Mouse (Mus musculus): ENCODE data around the gene Kazn.

Kazn gene

GRCm38 (mm10) chr4:142242164-142242563 is 3.0 kb upstream of the Kazn start:
- DNase-seq (ENCODE audit: low spot score): no peak

GRCm38 (mm10) chr4:142240874-142241273 is 1.7 kb upstream of the Kazn start:
- no peak for DNase-seq (ENCODE audit: low spot score)

GRCm38 (mm10) chr4:142238486-142239239 is 538 bp downstream of the Kazn start:
- DNase-seq (ENCODE audit: low spot score): peak; percentile 49

- no peak for DNase-seq (ENCODE audit: low spot score)
These were observed 1.2 kb downstream of the Kazn start for GRCm38 (mm10) chr4:142238041-142238440.

GRCm38 (mm10) chr4:142236681-142237080 is 2.5 kb downstream of the Kazn start:
- DNase-seq (ENCODE audit: low spot score): no peak

GRCm38 (mm10) chr4:142235426-142235825 is 3.8 kb downstream of the Kazn start:
- DNase-seq (ENCODE audit: low spot score): no peak

GRCm38 (mm10) chr4:142234828-142235227 is 4.4 kb downstream of the Kazn start:
- no peak for DNase-seq (ENCODE audit: low spot score)

- DNase-seq (ENCODE audit: low spot score): no peak
These were observed 10.2 kb downstream of the Kazn start for GRCm38 (mm10) chr4:142228821-142229575.

- no peak for DNase-seq (ENCODE audit: low spot score)
These were observed 15.1 kb downstream of the Kazn start for GRCm38 (mm10) chr4:142223898-142224645.

- no peak for DNase-seq (ENCODE audit: low spot score)
These were observed 16.8 kb downstream of the Kazn start for GRCm38 (mm10) chr4:142222385-142222784.

- no peak for DNase-seq (ENCODE audit: low spot score)
These were observed 17.5 kb downstream of the Kazn start for GRCm38 (mm10) chr4:142221757-142222072.

- no peak for DNase-seq (ENCODE audit: low spot score)
These were observed 18.0 kb downstream of the Kazn start for GRCm38 (mm10) chr4:142221025-142221756.

GRCm38 (mm10) chr4:142218997-142219396 is 20.2 kb downstream of the Kazn start:
- no peak for DNase-seq (ENCODE audit: low spot score)

GRCm38 (mm10) chr4:142217048-142217447 is 22.2 kb downstream of the Kazn start:
- no peak for DNase-seq (ENCODE audit: low spot score)

GRCm38 (mm10) chr4:142215760-142216159 is 23.4 kb downstream of the Kazn start:
- no peak for DNase-seq (ENCODE audit: low spot score)

- no peak for DNase-seq (ENCODE audit: low spot score)
These were observed 24.7 kb downstream of the Kazn start for GRCm38 (mm10) chr4:142214532-142214931.

GRCm38 (mm10) chr4:142212425-142212824 is 26.8 kb downstream of the Kazn start:
- no peak for DNase-seq (ENCODE audit: low spot score)

GRCm38 (mm10) chr4:142209884-142210283 is 29.3 kb downstream of the Kazn start:
- DNase-seq (ENCODE audit: low spot score): no peak

- no peak for DNase-seq (ENCODE audit: low spot score)
These were observed 29.7 kb downstream of the Kazn start for GRCm38 (mm10) chr4:142209476-142209875.

GRCm38 (mm10) chr4:142205693-142206092 is 33.5 kb downstream of the Kazn start:
- DNase-seq (ENCODE audit: low spot score): no peak

GRCm38 (mm10) chr4:142196626-142197025 is 42.6 kb downstream of the Kazn start:
- peak; percentile 37 for DNase-seq (ENCODE audit: low spot score)

GRCm38 (mm10) chr4:142193780-142194179 is 45.4 kb downstream of the Kazn start:
- peak; percentile 26 for DNase-seq (ENCODE audit: low spot score)

All from ovary, adult 18-20 months (tissue).